Mouse (Mus musculus) stomach, postnatal 0 days (tissue): ENCODE data around the gene Rasgef1b. TPM values are rescaled to one million over a fixed set of nuclear protein-coding genes. Genes with fewer than 3 reads are reported as not detected.
A peak's percentile ranks its signal among the peaks of the same experiment; 100 is the strongest.

Experiments used
- ATAC-seq: fragments of 200-750 bp; cut with Nextera tagmentation; 2 replicates; pipeline ENCODE4 v1.8.0; 2017; ENCODE audit not compliant: low FRiP score, low TSS enrichment
- DNase-seq: peaks from one replicate; pipeline ENCODE4 v3.0.0-alpha.2; 2016; ENCODE audit warnings: low spot score
- H3K27ac ChIP-seq: fragments of 300-500 bp; sonication (generic); replicated peaks from 2 replicates; pipeline ENCODE4 v1.5.1; 2014; ENCODE audit warnings: mild to moderate bottlenecking, control low read depth
- H3K27me3 ChIP-seq: fragments of 300-500 bp; sonication (generic); 2 replicates; pipeline ENCODE4 v1.6.1; 2014; ENCODE audit warnings: low read length; ENCODE audit not compliant: control insufficient read depth, insufficient read depth
- H3K36me3 ChIP-seq: fragments of 300-500 bp; sonication (generic); 2 replicates; pipeline ENCODE4 v1.6.1; 2014; ENCODE audit warnings: low read length, mixed read lengths; ENCODE audit not compliant: control insufficient read depth, insufficient read depth
- H3K4me1 ChIP-seq: fragments of 300-500 bp; sonication (generic); replicated peaks from 2 replicates; pipeline ENCODE4 v1.6.1; 2014; ENCODE audit warnings: antibody characterized with exemption; ENCODE audit not compliant: control insufficient read depth, insufficient read depth
- H3K4me2 ChIP-seq: fragments of 300-500 bp; sonication (generic); replicated peaks from 2 replicates; pipeline ENCODE4 v1.6.1; 2014; ENCODE audit warnings: low read depth, mild to moderate bottlenecking, control low read depth, moderate library complexity
- H3K4me3 ChIP-seq: fragments of 300-500 bp; sonication (generic); 2 replicates; pipeline ENCODE4 v1.5.1; 2014; ENCODE audit warnings: low read depth, low read length, control low read depth
- H3K9ac ChIP-seq: fragments of 300-500 bp; sonication (generic); 2 replicates; pipeline ENCODE4 v1.6.1; 2014; ENCODE audit warnings: mild to moderate bottlenecking, low read length, control low read depth, mixed read lengths
- H3K9me3 ChIP-seq: fragments of 300-500 bp; sonication (generic); 2 replicates; pipeline ENCODE4 v1.6.1; 2016; ENCODE audit warnings: low read length; ENCODE audit not compliant: control insufficient read depth
- CTCF ChIP-seq: IDR thresholded peaks from 2 replicates; pipeline ENCODE4 v1.5.1; 2016; ENCODE audit warnings: antibody characterized with exemption, low read depth, mild to moderate bottlenecking, moderate library complexity
- EP300 ChIP-seq: optimal IDR thresholded peaks from 2 replicates; pipeline ENCODE3; 2016; ENCODE audit warnings: antibody characterized with exemption
- WGBS: fragments of 180-500 bp; shearing (Covaris S2); extraction: QIAGEN DNeasy Blood & Tissue Kit; methylation state at CpG from one replicate; pipeline ENCODE4 v1.1.7; 2014; 5-methylcytosine and 5-hydroxymethylcytosine counted together
- polyA plus RNA-seq: library from polyadenylated mRNA; unstranded; fragments of >200 nt; fragmentation: Nextera tagmentation; extraction: Ambion mirVana; gene quantifications from 2 replicates; pipeline ENCODE4 v1.2.1, GENCODE M21; 2015

Gene Rasgef1b
- polyA plus RNA-seq, 1 experiment from 2014 or later = 37.4 TPM

- 92% methylated on average over 5 of the region's 5 CpGs for WGBS
These were observed 27.1 kb downstream of the Rasgef1b start for GRCm38 (mm10) chr5:99701811-99702210.

GRCm38 (mm10) chr5:99694712-99695360 lies 34.0 kb downstream of the Rasgef1b start:
- Histone ChIP-seq H3K36me3 (no peaks in the 10 kb centered on the region), H3K4me1 (no peaks in the 10 kb centered on the region), H3K9me3 (no peaks in the 10 kb centered on the region), H3K9ac (no peak overlapping the region), H3K27me3 (no peaks in the 10 kb centered on the region), H3K4me2 (no peak overlapping the region), H3K27ac (no peak overlapping the region), H3K4me3 (no peak overlapping the region)
- 70% methylated on average over 13 of the region's 13 CpGs for WGBS
- no peak for ATAC-seq
- peak; percentile 16 for DNase-seq
- TF ChIP-seq CTCF (no peak), EP300 (no peak)

More at GRCm38 (mm10) chr5:99701811-99702210, 27.1 kb downstream of the Rasgef1b start:
- H3K9ac ChIP-seq = no peak overlapping the region
- H3K36me3 ChIP-seq = no peaks in the 10 kb centered on the region
- H3K27ac ChIP-seq = no peak overlapping the region
- TF ChIP-seq CTCF = no peak
- TF ChIP-seq EP300 = no peak
- no peaks in the 10 kb centered on the region for H3K4me1 ChIP-seq
- DNase-seq (no peak), ATAC-seq (no peak)
- no peaks in the 10 kb centered on the region for H3K27me3 ChIP-seq
- H3K4me2 ChIP-seq = no peak overlapping the region
- H3K4me3 ChIP-seq = no peak overlapping the region
- H3K9me3 ChIP-seq = no peaks in the 10 kb centered on the region

- H3K9me3 ChIP-seq = no peaks in the 10 kb centered on the region
- no peak for DNase-seq
- TF ChIP-seq EP300 (no peak), CTCF (no peak)
- no peak for ATAC-seq
- H3K27me3 ChIP-seq = no peaks in the 10 kb centered on the region
- no peak overlapping the region for H3K4me3 ChIP-seq
- 46% methylated on average over 7 of the region's 7 CpGs for whole genome bisulfite sequencing
- H3K27ac ChIP-seq = no peak overlapping the region
- no peaks in the 10 kb centered on the region for H3K4me1 ChIP-seq
- H3K9ac ChIP-seq = no peak overlapping the region
- no peak overlapping the region for H3K4me2 ChIP-seq
- no peaks in the 10 kb centered on the region for H3K36me3 ChIP-seq
These were observed 39.0 kb downstream of the Rasgef1b start for GRCm38 (mm10) chr5:99689909-99690308.

GRCm38 (mm10) chr5:99687894-99688293 lies 41.0 kb downstream of the Rasgef1b start:
- Histone ChIP-seq H3K9me3 (no peaks in the 10 kb centered on the region), H3K4me2 (no peak overlapping the region), H3K36me3 (no peaks in the 10 kb centered on the region), H3K4me3 (no peak overlapping the region), H3K4me1 (no peaks in the 10 kb centered on the region), H3K27me3 (no peaks in the 10 kb centered on the region), H3K9ac (no peak overlapping the region), H3K27ac (no peak overlapping the region)
- 32% methylated on average over 6 of the region's 6 CpGs for WGBS
- no peak for ATAC-seq
- TF ChIP-seq EP300 (no peak), CTCF (no peak)
- DNase-seq = no peak

GRCm38 (mm10) chr5:99684023-99684422 lies 44.8 kb downstream of the Rasgef1b start:
- DNase-seq = no peak
- WGBS = 22% methylated on average over 2 of the region's 2 CpGs
- no peaks in the 10 kb centered on the region for H3K4me1 ChIP-seq

GRCm38 (mm10) chr5:99669971-99670571 lies 58.8 kb downstream of the Rasgef1b start:
- H3K9me3 ChIP-seq = no peaks in the 10 kb centered on the region
- H3K27ac ChIP-seq = no peak overlapping the region
- no peaks in the 10 kb centered on the region for H3K27me3 ChIP-seq
- no peak overlapping the region for H3K9ac ChIP-seq
- H3K4me1 ChIP-seq = no peaks in the 10 kb centered on the region; the same call in 1 of the 2 replicates
- no peak for TF ChIP-seq CTCF
- no peak for TF ChIP-seq EP300
- no peak for DNase-seq
- no peak overlapping the region for H3K4me2 ChIP-seq
- H3K4me3 ChIP-seq = no peak overlapping the region
- no peaks in the 10 kb centered on the region for H3K36me3 ChIP-seq
- 29% methylated on average over 9 of the region's 9 CpGs for WGBS
- no peak for ATAC-seq

More at GRCm38 (mm10) chr5:99684023-99684422, 44.8 kb downstream of the Rasgef1b start:
- Histone ChIP-seq H3K9ac (no peak overlapping the region), H3K4me3 (no peak overlapping the region), H3K9me3 (no peaks in the 10 kb centered on the region), H3K27me3 (no peaks in the 10 kb centered on the region), H3K36me3 (no peaks in the 10 kb centered on the region), H3K27ac (no peak overlapping the region), H3K4me2 (no peak overlapping the region)
- no peak for ATAC-seq
- TF ChIP-seq CTCF (no peak), EP300 (no peak)
